Mouse (Mus musculus) embryo, embryonic 10 days (tissue): ENCODE data around the gene Ccdc43.

Experiments used
- DNase-seq: peaks from one replicate; pipeline ENCODE4 v3.0.0-alpha.2; 2015; ENCODE audit warnings: low spot score

The Ccdc43 gene

DNA sequence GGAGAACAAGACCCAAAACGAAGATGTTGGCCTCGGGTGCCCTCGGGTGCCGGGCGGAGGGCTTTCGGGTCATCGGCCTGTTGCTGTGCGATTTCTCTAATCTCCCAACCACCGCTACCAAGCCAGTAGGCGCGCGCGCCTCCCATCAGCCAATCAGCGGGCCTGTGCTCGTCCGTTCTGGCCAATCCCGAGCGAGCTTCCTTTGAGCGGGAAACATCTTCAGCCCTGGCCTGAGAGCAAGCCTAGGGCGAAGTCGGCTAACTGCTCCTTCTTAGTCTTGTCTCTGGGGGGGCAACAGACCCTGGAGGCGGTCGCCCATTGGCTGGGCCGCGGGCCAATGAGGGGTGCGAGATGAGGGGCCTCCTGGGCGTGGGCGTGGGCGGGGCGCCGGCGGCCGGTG is 32.4 kb downstream of the Ccdc43 start:
- DNase-seq: no peak

DNA sequence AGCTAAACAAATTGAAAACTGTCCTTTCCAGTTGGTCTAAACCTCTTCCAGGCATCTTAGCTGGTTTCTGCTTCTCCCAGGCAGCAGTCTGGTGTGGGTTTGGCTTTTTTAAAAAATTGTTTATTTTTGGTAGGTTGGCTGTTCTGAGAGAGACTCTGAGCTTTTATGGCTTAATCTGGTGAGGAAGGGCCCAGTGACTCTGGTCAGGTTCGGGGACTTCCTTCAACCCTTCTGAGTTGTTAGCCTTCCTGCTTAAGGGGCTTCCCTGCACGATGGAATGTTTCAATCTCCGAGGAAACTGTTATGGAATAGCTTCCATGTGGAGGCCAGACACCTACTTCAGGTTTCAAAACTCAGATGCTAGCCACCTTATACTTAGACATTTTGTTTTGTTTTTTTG is 34.2 kb downstream of the Ccdc43 start, which contains the start of gene Meioc:
Gene Meioc (plus strand): TSS at position 301 of the 400 bp plus-strand sequence.
- no peak for DNase-seq

DNA sequence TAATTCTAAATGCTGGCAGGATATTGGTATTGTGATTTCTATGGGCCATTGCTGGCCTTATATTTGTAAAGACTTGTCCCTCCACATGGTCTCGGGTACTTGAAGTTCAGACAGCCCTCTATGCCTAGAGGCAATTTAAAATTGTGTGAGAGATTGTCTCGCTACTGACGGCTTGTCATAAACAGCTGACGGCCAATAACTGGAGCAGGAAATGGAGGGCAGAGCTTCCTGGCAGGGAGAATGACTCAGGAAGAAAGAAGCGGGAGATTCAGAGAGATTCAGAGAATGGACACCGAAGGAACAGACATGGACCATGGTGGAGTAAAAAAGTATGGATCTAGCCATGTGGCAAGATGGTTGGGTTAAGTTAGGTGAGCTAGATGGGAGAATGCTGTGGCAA is 40.7 kb downstream of the Ccdc43 start:
- DNase-seq: no peak

DNA sequence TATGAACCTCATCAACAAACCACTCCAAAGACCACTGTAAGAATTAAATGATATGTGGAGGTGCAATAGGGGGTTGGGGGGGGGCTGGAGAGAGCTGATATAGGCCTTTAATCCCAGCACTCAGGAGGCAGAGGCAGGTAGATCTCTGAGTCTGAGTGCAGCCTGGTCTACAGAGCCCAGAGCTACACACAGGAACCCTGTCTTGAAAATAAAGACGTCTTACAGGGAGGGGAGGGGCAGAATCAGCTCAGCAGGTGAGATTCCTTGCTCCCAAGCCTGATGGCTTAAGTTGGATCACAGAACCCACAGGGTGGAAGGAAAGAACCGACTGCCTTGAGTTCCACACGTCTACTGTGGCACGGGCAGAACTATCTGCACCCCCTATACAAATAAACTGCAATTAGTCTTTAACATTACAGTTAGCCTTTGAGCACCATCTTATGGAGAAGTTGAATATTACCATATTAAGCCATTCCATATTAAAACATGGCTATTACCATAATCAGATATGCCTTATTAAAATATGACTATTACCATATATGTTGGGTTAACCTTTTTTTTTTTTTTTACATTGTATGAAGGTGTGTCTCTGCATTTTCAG is 41.2 kb downstream of the Ccdc43 start:
- no peak for DNase-seq

DNA sequence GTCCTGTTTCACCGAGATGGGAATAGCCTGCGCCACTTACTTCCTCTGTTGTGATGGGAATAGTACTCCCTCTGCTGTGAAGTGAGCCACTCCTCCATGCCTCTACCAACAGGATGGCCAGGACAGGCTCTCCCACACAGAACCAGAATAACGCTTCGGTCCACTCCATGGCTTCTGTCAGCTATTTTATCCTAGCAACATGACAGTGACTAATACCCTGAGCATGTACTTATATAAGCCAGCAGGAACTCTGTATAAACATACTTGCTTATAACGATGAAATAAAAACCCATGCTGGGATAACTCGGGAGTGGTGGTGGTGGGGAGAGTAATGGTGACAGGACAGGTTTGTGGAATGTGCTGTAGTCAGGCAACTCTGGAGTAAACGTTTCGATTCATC is 41.7 kb downstream of the Ccdc43 start:
- no peak for DNase-seq

DNA sequence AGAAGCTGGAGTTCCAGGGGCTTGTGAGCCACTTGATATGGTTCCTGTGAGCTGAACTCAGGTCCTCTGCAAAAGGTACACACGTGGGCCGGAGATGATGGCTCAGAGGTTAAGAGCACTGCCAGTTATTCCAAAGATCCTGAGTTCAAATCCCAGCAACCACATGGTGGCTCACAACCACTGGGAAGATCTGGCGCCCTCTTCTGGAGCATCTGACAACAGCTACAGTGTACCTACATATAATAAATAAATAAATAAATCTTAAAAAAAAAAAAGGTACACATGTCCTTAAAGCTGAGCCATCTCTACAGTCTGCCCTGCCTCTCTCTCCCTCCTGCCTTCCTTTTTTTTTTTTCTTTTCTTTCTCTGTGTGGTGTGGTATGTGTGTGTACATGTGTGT is 44.7 kb downstream of the Ccdc43 start:
- DNase-seq: peak; percentile 57

DNA sequence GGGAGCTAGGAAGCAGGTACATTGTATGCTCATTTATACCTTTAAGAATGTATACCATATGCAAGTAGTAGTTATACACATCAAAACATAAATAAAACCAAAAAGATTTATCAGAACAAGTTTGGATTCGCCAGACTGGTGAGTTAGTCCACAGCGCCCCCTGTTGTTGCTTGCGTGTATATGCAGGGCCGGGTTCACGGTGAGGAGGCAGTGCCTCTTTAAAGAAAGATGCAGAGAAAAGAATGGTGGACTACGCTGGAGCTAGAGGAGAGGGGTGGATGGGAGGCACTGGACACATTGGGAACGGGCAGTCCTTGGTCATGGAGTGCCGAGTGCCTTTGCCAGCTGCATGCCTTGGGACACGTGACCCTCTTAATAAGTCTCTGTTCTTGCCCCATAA is 46.2 kb downstream of the Ccdc43 start:
- DNase-seq: peak; percentile 89

DNA sequence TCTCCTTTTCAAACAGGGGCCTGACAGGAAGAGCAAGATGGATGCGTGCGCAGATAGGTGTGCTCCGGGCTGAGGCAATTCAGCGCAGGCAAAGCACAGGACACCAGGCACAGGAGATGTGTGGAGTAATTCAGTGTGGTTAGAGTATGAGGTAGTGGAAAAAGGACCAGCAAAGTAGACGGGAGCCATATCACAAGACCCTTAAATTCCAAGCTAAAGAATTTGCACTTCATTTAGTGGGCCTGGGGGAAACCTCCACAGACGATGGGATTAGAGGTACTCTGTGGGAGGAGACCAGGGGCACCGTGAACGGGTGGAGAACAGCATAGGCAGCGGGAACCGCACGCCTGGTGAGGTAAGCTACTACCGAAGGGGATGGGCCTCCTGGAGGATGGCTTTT is 49.7 kb downstream of the Ccdc43 start:
- DNase-seq: no peak

DNA sequence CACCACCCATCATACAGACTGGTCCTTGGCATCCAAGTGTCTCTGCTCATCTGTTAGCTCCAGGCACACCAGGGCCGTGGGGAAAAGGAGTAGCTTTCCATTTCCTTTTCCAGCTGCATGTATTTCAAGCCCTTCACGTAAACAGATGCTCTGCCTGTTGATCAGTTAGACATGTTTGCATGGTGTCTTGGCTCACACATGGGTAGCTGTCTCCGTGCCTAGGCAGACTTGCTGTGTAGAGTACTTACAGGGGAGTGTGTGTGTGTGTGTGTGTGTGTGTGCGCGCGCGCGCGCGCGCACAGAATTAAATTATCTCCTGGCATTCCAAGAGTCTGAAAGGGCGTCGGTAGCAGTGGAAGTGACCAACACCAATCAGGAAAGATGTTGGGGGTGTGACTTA is 51.4 kb downstream of the Ccdc43 start:
- DNase-seq: no peak

DNA sequence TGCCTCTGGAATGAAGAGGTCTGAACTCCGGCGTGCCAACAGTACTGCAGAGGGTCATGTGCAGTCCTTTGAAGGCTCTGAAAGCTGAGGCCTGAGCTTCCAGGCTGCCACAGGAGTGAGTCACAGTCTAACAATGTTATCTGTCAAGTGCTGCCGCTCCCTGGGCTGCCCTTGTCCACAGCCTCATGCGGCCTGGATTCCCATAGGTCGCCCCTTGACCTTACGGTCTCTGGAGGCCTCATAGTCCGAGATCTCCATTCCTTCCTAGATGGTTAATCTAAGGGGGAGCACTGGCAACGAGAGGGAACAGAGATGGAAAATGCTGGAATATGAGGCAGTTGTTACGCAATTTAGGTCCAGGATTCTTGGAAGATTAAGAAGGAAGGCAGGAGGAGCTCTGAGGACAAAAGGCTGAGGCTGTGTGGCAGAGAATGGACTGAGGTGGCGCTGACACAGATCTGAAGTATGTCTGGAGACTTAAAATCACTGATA is 53.6 kb downstream of the Ccdc43 start:
- peak; percentile 86 for DNase-seq

DNA sequence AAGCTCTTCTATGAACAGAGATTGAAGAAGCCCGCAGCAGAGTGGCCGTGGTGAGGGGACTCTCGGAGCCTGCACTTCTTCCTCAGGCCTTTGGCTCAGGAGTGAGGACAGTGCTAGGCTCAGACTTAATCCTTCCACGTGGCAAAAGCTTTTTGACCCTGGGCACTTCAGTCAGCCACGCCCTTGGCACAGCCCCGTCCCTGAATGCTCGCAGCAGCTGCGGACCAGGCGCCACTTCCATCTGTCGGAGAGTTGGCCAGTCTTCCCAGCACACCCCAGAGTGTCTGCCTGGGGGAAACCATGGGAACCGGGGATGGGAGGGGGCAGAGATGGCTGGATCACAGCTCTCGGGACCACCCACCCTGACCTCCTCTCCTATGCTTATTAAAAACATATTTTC is 60.7 kb downstream of the Ccdc43 start:
- DNase-seq: no peak
